Mouse (Mus musculus): ENCODE measurements around the gene Mrm3.

Gene Mrm3

DNA sequence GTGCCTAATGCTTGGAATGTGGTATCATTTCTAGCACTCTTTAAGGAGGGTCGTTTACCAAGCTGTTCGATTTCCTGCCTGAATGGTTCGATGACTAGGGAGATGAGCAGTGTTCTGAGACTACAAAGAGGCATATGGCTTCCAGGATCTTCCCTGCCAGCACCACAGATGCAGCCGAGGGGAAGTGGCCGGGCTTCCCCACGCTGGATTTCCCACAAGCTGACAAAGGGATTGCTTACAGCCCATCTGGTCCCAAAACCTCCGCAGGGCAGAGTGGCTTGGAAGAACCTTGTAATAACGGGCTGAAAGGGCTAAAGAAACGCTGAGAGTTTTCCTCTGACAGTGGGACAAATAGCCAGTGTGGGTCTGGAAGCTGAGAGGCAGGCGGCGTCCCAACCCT is 46.9 kb downstream of the Mrm3 start:
- no peak for DNase-seq (ENCODE audit: low read depth)

DNA sequence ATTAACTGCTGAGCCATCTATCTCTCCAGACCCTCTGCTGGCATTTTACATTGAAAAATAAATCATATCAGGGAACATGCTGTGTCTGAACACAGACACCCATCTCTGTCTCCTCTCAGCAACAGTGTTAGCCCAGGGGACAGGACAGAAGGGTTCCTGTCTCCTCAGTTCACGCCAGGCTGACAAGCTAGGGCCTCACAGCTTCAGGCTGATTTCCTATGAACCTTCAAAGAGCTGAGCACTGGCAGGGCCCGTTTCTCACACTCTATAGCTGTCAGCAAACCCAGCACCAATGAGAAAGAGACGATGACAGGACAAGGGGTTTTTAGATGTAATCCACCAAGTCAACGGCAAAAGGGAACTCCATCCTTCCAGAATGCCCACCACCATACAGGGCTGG is 48.4 kb downstream of the Mrm3 start:
- no peak for DNase-seq (ENCODE audit: low read depth)

DNA sequence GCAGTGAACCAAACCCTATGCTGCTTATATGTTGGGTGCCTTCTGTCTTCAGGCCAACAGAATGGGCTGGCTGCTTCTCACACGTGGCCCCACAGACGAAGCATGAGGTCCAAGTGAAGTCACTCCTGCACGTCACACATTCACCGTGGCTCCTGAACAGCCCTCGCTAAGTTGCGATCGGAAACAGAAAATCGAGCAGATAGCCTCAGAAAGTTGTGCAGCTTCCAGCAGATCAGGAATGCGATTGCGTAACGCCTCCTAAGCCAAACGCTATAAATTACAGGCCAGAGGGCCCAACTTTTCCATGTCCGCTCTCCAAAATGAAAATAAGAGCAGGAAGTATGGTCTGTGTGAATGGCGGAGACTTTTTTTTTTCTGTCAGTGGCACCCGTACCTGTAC is 48.9 kb downstream of the Mrm3 start:
- no peak for DNase-seq (ENCODE audit: low read depth)

DNA sequence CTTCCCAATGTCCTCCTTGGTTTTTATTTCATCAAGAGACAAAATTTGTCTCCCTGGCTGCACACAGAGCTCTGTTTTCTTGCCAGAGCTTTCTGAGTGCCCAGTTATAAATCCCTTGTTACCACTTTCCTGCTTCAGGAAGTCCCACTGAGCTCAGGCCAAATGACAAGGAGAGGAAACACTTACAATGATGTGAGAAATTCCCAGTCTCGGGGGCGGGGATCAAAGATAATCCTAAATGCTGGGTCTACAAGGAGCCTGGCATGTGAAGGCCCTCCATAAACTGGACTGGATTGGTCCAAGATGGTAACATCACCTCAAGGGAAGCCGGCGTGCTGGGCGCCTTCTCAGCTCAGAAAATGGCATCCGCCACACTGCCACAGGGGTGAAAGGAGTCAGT is 49.3 kb downstream of the Mrm3 start:
- DNase-seq (ENCODE audit: low read depth): no peak

DNA sequence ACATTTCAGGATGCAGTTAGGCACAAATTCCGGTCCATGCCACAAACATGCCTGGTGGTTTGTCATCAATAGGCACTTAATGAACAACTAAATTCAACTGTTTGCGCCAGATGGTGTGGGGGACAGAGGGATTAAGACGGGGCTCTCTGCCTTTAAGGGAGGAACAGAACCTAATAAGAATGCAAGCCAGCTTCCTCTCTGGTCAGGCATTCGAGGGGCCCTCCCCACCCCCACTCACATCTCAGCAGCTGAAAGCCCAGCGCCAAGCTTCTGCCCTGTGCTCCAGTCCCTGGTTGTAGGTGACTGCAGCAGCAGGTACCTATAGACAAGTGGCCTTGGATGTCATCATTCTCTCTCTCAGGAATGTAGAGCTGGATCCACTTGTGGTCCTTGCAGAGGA is 50.6 kb downstream of the Mrm3 start:
- DNase-seq (ENCODE audit: low read depth): no peak

DNA sequence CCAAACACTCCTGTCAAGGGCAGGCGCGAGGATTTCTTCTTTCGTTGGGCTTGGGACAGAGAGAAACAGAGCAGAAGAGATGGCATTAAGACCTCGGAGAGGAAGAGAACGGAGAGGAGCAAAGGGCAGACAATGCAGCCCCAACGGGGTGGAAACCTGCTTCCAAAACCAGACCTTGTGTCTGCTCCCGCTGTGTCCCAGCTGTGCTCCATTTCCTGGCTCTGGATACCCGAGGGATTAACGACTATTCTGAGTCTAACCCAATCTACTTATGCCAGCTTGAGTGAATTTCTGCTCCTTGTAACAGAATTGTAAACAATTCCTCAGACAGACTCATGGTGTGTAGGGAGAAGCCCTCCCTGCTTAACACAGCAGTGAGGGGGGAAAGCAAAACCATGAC is 51.3 kb downstream of the Mrm3 start:
- no peak for DNase-seq (ENCODE audit: low read depth)

DNA sequence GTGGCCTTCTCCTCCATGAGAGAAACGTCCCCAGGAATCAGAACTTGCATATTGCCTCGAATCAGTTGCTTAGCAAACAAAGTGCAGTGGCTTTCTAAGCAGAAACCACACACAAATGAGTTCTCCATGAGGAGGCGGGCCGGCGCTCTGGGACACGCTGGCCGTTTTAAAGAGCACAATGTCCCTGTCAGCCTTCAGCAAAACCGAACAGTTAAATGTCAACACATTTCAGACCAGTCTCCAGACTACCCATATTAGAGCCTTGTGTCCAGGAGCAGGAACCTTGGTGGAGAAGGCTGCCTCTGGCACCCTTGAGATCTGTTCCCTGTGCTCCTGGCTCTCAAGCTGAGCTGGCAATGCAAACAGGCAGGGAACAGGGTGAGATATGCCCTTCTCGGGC is 53.7 kb downstream of the Mrm3 start:
- no peak for DNase-seq (ENCODE audit: low read depth)

DNA sequence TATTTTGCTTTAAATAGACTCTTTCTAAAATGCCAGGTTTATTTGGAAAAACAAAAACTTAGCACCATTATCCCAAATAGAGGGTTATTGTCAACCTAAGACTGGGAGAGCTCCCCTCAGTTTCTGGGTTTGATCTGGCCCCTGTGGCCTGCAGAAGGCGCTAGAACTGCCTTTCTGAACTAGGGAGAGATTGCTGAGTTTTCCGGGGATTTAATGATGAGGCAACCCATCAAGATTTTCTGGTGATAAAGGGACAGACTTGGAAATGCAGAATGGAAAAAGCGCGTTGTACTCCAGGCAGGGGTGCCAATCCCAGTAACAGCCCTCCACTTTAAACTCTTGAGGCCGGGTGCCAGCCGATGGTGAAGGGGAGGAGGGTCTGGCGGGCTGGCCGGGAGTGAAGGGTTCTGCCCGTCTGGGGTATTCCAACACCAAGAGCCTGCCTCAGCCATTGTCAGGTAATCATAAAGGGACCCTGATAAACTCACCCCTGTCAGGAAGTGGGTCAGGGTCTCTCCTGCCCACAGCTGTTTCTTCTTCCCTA is 55.0 kb downstream of the Mrm3 start:
- no peak for DNase-seq (ENCODE audit: low read depth)
